Mouse (Mus musculus) C2C12 (cell line): ENCODE results near the gene Ldhb.

ENCODE experiments used
- CEBPB ChIP-seq: IDR thresholded peaks from one replicate; pipeline ENCODE4 v1.6.1; 2011; ENCODE audit warnings: low read depth, mild to moderate bottlenecking, control low read depth, moderate library complexity
- CTCF ChIP-seq: IDR thresholded peaks from one replicate; pipeline ENCODE4 v1.5.1; 2011; ENCODE audit not compliant: control insufficient read depth, insufficient read depth, insufficient read length
- MAX ChIP-seq: IDR thresholded peaks from one replicate; pipeline ENCODE4 v1.6.1; 2011; ENCODE audit warnings: mild to moderate bottlenecking, control low read depth
- MYOD1 ChIP-seq: IDR thresholded peaks from one replicate; pipeline ENCODE4 v1.6.1; 2011; ENCODE audit warnings: low read depth; ENCODE audit not compliant: control insufficient read depth, insufficient read length
- MYOG ChIP-seq: IDR thresholded peaks from one replicate; pipeline ENCODE4 v1.6.1; 2011; ENCODE audit not compliant: control insufficient read depth, insufficient read length; ENCODE audit errors: extremely low read depth
- USF1 ChIP-seq: IDR thresholded peaks from one replicate; pipeline ENCODE4 v1.6.1; 2011; ENCODE audit warnings: low read depth, mild to moderate bottlenecking, control low read depth, moderate library complexity

- no peak for TF ChIP-seq CTCF
- no peak for TF ChIP-seq MAX
- no peak for TF ChIP-seq MYOG
- TF ChIP-seq USF1 = no peak
- TF ChIP-seq MYOD1 = no peak
- TF ChIP-seq CEBPB = no peak
Observed at GRCm38 (mm10) chr6:142453311-142453710, 54.4 kb downstream of the Ldhb start.
